Mouse (Mus musculus) ZHBTc4 (cell line): ENCODE measurements at regions not wholly inside any gene's neighbourhood (a gene's known extent, or its start where the extent isn't known, plus 50 kb on each side); places are given as distances from the start of the nearest gene placed in this dataset.

Experiments used
- DNase-seq: peaks from one replicate; pipeline ENCODE4 v3.0.0-alpha.2; 2011; ENCODE audit warnings: low read depth, low spot score

- no peak for DNase-seq
These were observed 475.0 kb upstream of the A730009L09Rik start for GRCm38 (mm10) chr16:84039946-84040345.

GRCm38 (mm10) chr16:84042010-84042449 lies 472.9 kb upstream of the A730009L09Rik start:
- DNase-seq, result no peak

GRCm38 (mm10) chr16:84045333-84045732 lies 469.6 kb upstream of the A730009L09Rik start:
- peak; percentile 55 for DNase-seq
